Mouse (Mus musculus): Measurements from ENCODE around the gene Fkbpl. TPM values are rescaled to one million over a fixed set of nuclear protein-coding genes. Genes with fewer than 3 reads are reported as not detected.

The Fkbpl gene
- polyA plus RNA-seq, 1 experiment from 2014 or later: 10.7 TPM

DNA sequence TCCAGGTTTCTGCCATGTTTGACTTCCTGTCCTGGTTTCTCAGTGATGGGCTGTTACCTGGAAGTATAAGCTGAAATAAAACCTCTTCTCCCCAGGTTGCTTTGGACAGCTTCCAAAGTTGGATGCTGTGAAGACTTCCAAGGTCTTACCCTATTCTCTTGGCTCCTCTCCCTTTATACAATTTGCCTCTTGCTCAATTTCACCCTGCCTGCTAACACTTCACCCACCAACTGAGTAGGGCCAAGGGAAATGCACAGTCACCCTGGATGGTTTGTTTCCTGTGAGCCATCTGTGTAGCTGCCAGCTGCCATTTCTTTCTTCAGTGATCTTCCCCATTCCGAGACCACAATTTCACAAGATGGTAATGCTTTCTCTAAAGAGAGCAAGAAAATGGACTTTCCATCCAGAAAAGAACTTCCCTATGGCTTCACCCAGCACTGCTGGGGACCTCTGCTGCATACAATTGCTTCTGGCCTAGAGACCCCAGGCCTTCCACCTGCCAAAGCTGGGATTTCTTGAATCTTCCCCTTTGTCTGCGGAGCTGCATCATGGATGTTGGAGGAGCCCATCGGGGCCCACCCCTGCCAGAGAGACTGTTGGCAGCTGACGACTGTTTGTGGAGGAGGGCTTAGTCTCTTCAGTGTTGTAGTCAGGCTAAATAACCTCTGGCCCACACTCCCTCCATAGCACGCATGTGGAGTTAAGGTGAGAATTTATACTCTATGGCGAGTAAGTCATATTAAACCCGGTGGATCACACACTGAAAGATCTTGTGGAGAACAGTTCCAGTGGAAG lies 4.9 kb upstream of the Fkbpl start:
- 0 out of 2 replicates have a peak overlapping the region, but pooled peaks have one; percentile 82 for H3K27ac ChIP-seq
- no peak overlapping the region for H3K9ac ChIP-seq
- H3K27me3 ChIP-seq: 0 out of 2 replicates have a peak, but pooled peaks cover 13% of the 10 kb centered on the region
- no peaks in the 10 kb centered on the region for H3K36me3 ChIP-seq
- no peaks in the 10 kb centered on the region for H3K9me3 ChIP-seq (replicated peaks)
- no peak overlapping the region for H3K4me2 ChIP-seq
- 72% methylated on average over 7 of the region's 7 CpGs for WGBS
- no peak overlapping the region for H3K4me3 ChIP-seq
- peaks cover 12% of the 10 kb centered on the region for H3K4me1 ChIP-seq (replicated peaks)
- ATAC-seq (replicated peaks; ENCODE audit: insufficient number of reproducible peaks, insufficient read depth, low FRiP score, low read depth): no peak

DNA sequence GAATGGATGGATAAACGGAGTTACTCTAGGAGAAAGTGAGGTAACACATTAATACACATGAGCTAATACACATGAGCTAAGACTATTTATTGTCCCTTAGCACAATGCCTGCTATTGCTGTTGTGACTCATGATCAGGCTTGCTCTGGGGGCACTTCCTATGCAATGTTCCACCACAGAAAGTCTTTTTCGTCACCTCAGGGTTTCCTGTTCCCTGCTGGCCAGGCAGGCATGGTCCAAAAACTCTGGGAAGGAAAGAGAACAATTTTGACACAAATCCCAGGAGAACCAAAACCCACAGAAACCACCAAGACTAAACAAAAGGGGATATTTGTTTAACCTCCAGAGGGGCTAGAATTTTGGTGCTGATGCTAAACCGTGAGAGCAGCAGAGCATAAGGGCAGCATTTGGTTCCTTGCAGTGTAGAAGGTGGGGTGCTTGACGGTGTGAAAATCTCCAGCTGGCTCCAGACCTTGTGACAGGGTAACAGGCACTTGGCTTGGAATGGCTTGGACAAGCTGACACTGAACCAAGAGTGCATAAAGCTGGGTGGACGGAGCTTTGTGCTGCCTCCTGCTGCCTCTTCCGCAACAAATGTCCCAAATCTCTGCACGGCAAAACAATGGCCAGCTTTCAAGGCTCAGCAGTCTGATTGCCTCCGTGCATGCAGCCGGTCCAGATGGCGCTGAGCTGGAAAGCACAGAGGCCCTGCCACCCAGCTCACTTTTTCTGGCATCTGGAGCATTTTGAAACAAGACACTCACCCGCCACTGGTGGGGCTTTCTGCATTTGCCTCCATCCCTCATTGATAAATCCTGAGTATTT lies 3.6 kb upstream of the Fkbpl start:
- peak overlapping the region; percentile 40 for H3K9ac ChIP-seq
- 16% methylated on average over 11 of the region's 11 CpGs for WGBS

DNA sequence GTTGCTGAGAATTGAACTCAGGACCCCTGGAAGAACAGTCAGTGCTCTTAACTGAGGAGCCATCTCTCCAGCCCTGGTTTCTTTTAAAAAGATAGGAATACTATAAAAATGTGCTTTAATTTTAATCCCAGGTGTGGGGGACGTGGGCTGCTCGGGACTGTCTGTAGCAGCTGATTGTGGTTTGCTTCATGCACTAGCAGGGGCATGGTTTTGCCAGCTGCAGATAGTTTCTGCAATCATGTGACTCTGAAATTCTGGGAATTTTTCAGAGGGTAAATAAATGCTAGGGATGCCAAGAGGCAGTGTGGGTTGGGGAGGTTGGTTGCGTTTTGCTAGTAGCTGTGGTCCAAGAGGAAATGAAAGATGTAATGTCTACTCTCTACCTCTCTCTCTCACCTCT lies 2.6 kb upstream of the Fkbpl start:
- no peak for ATAC-seq (replicated peaks; ENCODE audit: insufficient number of reproducible peaks, insufficient read depth, low FRiP score, low read depth)
- WGBS: 71% methylated on average over 3 of the region's 3 CpGs
- H3K9ac ChIP-seq: no peak overlapping the region
- H3K9me3 ChIP-seq (replicated peaks): no peaks in the 10 kb centered on the region
- H3K4me3 ChIP-seq: no peak overlapping the region
- H3K4me2 ChIP-seq: no peak overlapping the region
- H3K4me1 ChIP-seq (replicated peaks): peaks cover 31% of the 10 kb centered on the region
- H3K27me3 ChIP-seq: 0 out of 2 replicates have a peak, but pooled peaks cover under 1% of the 10 kb centered on the region
- H3K27ac ChIP-seq: no peak overlapping the region
- H3K36me3 ChIP-seq: no peaks in the 10 kb centered on the region

More for the DNA sequence above, 3.6 kb upstream of the Fkbpl start:
- Histone ChIP-seq H3K27me3 (0 out of 2 replicates have a peak, but pooled peaks cover 8% of the 10 kb centered on the region), H3K27ac (peak overlapping the region; percentile 82), H3K9me3 (replicated peaks) (no peaks in the 10 kb centered on the region), H3K36me3 (no peaks in the 10 kb centered on the region), H3K4me3 (no peak overlapping the region), H3K4me2 (peak overlapping the region; percentile 6; the same call in 1 of the 2 replicates), H3K4me1 (replicated peaks) (peaks cover 23% of the 10 kb centered on the region)
- 0 out of 2 replicates have a peak, but pooled peaks have one; percentile 16 for ATAC-seq (replicated peaks; ENCODE audit: insufficient number of reproducible peaks, insufficient read depth, low FRiP score, low read depth)

DNA sequence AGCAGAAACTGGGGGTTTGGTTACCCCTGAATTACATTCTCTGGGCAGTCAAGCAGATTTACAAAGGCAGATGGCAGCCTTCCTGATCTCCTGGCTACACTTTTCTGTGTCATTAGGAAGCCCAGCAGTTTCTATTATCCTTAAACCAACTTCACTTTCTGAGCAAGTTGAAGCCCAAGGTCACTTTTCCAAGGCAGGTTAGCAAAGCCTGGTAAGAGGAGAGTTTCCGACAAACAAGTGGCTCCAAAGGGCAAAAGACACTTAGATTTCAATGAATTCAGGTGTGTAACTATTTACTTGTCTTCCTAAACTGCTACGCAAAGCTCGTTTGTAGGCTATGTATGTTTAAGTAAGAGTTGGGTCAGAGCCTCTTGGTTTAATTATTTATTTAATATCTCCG lies 1.2 kb upstream of the Fkbpl start:
- Histone ChIP-seq H3K9ac (no peak overlapping the region), H3K4me2 (no peak overlapping the region), H3K36me3 (no peaks in the 10 kb centered on the region), H3K4me3 (no peak overlapping the region), H3K27ac (no peak overlapping the region), H3K9me3 (replicated peaks) (no peaks in the 10 kb centered on the region), H3K4me1 (replicated peaks) (peaks cover 41% of the 10 kb centered on the region), H3K27me3 (no peaks in the 10 kb centered on the region)
- no peak for ATAC-seq (replicated peaks; ENCODE audit: insufficient number of reproducible peaks, insufficient read depth, low FRiP score, low read depth)
- 87% methylated on average over 4 of the region's 4 CpGs for WGBS

DNA sequence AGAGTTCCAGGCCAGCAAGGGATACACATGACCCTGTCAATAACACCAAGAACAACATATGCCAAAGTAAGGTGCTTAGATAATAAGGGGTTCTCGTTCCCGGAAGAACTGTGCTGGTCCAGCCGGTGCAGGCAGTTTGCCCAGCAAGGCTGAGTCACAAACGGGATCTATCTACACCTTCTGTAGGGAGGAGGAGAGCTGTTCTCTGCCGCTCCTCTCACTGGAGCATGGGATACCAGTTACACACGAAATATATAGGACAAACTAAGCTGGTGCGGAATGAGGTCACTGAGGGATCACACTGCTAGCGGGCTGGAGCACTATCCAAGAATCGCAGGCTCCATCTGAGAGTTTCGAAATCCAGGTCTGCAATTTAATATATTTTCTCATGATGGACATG lies 620 bp upstream of the Fkbpl start:
- WGBS: 67% methylated on average over 10 of the region's 10 CpGs
- ATAC-seq (replicated peaks; ENCODE audit: insufficient number of reproducible peaks, insufficient read depth, low FRiP score, low read depth): no peak

DNA sequence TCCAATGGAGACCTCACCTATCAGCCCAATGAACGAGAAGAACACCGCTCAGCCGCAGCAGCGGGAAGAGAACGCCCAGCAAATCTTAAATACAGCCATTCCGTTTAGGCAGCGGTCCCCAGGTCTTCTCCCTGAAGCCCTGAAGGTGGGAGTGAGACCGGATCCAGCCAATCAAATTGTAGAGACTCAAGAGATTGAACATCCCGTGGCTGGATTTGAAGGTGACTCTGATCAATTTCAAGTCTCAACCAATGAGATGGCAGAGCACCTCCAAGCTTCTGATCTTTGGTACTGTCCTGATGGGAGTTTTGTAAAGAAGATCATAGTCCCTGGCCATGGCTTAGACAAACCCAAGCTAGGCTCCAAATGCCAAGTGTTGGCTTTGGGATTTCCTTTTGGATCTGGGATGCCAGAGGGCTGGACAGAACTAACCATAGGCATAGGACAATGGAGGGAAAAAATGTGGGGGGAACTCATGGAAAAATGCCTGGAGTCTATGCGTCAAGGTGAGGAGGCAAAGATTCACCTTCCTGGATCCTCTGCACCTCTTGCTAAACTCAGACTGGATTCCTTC lies 779 bp downstream of the Fkbpl start:
- peak overlapping the region; percentile 84 for H3K4me2 ChIP-seq
- peak overlapping the region; percentile 66 for H3K4me3 ChIP-seq
- peak overlapping the region; percentile 68 for H3K9ac ChIP-seq
- H3K27ac ChIP-seq: peak overlapping the region; percentile 79; the same call in 1 of the 2 replicates
- H3K36me3 ChIP-seq: peaks cover 12% of the 10 kb centered on the region
- WGBS: 38% methylated on average over 10 of the region's 10 CpGs
- H3K9me3 ChIP-seq (replicated peaks): no peaks in the 10 kb centered on the region
- H3K4me1 ChIP-seq (replicated peaks): peaks cover 41% of the 10 kb centered on the region
- ATAC-seq (replicated peaks; ENCODE audit: insufficient number of reproducible peaks, insufficient read depth, low FRiP score, low read depth): no peak
- H3K27me3 ChIP-seq: no peaks in the 10 kb centered on the region

More for the DNA sequence above, 620 bp upstream of the Fkbpl start:
- no peak overlapping the region for H3K4me2 ChIP-seq
- H3K4me3 ChIP-seq: no peak overlapping the region
- H3K9me3 ChIP-seq (replicated peaks): no peaks in the 10 kb centered on the region
- no peak overlapping the region for H3K9ac ChIP-seq
- no peaks in the 10 kb centered on the region for H3K27me3 ChIP-seq
- H3K36me3 ChIP-seq: 0 out of 2 replicates have a peak, but pooled peaks cover under 1% of the 10 kb centered on the region
- peaks cover 41% of the 10 kb centered on the region for H3K4me1 ChIP-seq (replicated peaks)
- H3K27ac ChIP-seq: no peak overlapping the region

DNA sequence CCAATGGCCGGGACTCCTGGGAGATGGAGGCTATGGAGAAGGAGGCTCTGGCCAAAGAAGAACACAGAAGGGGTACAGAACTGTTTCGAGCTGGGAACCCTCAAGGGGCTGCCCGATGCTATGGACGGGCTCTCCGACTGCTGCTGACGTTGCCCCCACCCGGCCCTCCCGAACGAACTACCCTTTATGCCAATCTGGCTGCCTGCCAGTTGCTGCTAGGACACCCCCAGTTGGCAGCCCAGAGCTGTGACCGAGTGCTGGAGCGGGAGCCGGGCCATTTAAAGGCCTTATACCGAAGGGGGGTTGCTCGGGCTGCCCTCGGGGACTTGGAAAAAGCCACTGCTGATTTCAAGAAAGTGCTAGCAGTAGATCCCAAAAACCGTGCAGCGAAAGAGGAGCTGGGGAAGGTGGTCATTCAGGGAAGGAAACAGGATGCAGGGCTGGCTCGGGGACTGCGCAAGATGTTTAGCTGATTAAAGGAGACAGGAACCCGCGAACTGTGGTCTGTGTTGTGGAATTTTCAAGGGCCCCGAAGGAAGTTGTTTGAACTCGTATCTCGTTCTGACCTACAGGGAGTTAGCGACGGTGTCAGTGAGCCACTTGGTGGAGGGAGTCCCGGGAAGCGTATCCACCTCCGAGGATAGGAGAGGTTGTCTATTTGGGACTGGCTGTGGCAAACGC lies 1.4 kb downstream of the Fkbpl start:
- no peak overlapping the region for H3K9ac ChIP-seq
- peaks cover 34% of the 10 kb centered on the region for H3K4me1 ChIP-seq (replicated peaks)
- no peak overlapping the region for H3K27ac ChIP-seq
- 78% methylated on average over 30 of the region's 30 CpGs for WGBS
- no peaks in the 10 kb centered on the region for H3K9me3 ChIP-seq (replicated peaks)
- peak overlapping the region; percentile 84 for H3K4me2 ChIP-seq
- no peak for ATAC-seq (replicated peaks; ENCODE audit: insufficient number of reproducible peaks, insufficient read depth, low FRiP score, low read depth)
- H3K4me3 ChIP-seq: no peak overlapping the region
- peaks cover 18% of the 10 kb centered on the region for H3K36me3 ChIP-seq
- no peaks in the 10 kb centered on the region for H3K27me3 ChIP-seq

DNA sequence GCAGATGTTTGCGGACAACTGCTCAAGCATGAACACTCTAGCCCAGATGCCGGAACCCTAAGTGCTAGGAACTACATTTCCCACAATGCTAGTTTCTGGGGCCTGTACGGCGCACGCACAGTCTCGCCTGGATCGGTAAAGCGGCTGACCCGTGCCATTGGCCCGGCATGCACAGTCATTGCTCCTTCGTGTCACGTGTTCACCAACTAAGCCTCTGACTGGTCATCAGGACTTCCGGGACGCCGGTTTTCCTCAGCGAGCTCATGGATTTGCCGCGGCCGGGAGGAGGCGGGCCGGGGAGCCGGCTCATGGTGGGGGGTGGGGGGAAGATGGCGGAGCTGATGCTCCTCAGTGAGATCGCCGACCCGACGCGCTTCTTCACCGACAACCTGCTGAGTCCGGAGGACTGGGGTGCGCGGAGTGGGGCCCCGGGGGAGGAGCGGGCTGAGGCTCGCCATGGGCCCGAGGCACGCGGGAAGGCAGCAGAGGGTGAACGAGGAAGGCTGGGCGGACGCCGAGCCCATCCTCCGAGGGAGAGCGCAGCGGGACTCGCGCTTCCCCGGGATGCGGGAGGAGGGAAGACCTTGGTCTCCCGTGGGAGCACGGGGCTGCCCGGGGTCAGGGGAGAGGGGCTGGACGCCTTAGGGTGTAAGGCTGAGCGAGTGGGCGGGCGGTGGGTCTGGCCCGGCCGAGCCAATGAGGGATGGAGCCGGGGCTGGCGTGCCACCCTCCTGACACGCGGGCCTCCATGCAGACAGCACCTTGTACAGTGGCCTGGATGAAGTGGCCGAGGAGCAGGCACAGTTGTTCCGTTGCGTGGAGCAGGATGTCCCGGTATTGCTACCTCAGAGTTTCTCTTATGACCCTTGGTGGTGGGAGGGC lies 2.6 kb downstream of the Fkbpl start, which contains the start of gene Atf6b:
Atf6b (plus strand) TSS at position 241 of the 882 bp plus-strand sequence.
- Histone ChIP-seq H3K4me2 (peak within 1 kb of the TSS; percentile 84), H3K9ac (peak within 1 kb of the TSS; percentile 88), H3K4me3 (peak within 1 kb of the TSS; percentile 100), H3K27me3 (no peaks in the 10 kb centered on the region), H3K27ac (peak within 1 kb of the TSS; percentile 76), H3K36me3 (peaks cover 30% of the 10 kb centered on the region), H3K9me3 (replicated peaks) (no peaks in the 10 kb centered on the region), H3K4me1 (replicated peaks) (peaks cover 29% of the 10 kb centered on the region)
- peak; percentile 97 for ATAC-seq (replicated peaks; ENCODE audit: insufficient number of reproducible peaks, insufficient read depth, low FRiP score, low read depth)
- under 1% methylated on average over 66 of the region's 66 CpGs for WGBS

DNA sequence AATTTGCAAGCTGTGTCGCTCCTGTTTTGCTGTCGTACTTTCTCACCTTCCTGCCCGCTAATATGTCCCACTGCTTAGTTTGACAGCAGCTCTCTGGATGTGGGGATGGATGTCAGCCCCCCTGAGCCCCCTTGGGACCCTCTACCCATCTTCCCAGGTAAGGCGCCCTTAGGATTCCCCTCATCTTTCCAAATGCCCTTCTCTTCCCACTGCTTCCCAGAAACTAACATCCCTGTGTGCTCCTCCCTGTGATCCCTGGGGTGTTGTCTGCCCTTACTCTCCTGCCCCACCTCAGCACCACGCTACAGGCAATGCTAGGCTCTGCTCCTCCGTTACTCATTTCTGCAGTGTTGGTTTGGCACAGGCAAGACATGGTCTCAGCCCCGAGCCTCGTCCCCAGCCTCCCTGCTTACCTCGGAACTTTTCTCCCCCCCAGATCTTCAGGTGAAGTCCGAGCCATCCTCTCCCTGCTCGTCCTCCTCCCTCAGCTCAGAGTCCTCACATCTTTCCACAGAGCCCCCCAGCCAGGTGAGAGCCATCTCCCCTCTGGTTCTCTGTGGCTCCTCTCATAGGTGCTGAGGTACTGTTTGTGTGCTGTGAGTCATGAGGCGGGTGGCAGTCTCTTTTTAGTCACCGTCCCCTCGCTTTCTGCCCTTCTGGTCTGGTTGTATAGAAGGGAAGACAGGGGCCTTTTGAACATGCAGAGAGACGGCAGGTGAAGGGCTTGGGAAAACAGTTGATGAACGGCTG lies 3.8 kb downstream of the Fkbpl start:
- peak overlapping the region; percentile 84 for H3K4me2 ChIP-seq
- 80% methylated on average over 16 of the region's 16 CpGs for WGBS
- H3K27me3 ChIP-seq: no peaks in the 10 kb centered on the region
- no peaks in the 10 kb centered on the region for H3K9me3 ChIP-seq (replicated peaks)
- ATAC-seq (replicated peaks; ENCODE audit: insufficient number of reproducible peaks, insufficient read depth, low FRiP score, low read depth): no peak
- H3K36me3 ChIP-seq: peaks cover 42% of the 10 kb centered on the region
- peak overlapping the region; percentile 100 for H3K4me3 ChIP-seq
- H3K9ac ChIP-seq: peak overlapping the region; percentile 88; the same call in 1 of the 2 replicates
- no peak overlapping the region for H3K27ac ChIP-seq
- peaks cover 29% of the 10 kb centered on the region for H3K4me1 ChIP-seq (replicated peaks)

Data from heart, embryonic 15.5 days (tissue).